Mouse (Mus musculus) hindbrain, embryonic 10.5 days (tissue): ENCODE measurements at regions not wholly inside any gene's neighbourhood (a gene's known extent, or its start where the extent isn't known, plus 50 kb on each side); places are given as distances from the start of the nearest gene placed in this dataset.

ENCODE experiments used
- DNase-seq: peaks from one replicate; pipeline ENCODE4 v3.0.0-alpha.2; 2017; ENCODE audit warnings: low spot score
- H3K27ac ChIP-seq: fragments of 300-500 bp; sonication (generic); 2 replicates; pipeline ENCODE4 v1.5.1; 2016; ENCODE audit warnings: mild to moderate bottlenecking, moderate library complexity
- H3K27me3 ChIP-seq: fragments of 300-500 bp; sonication (generic); 2 replicates; pipeline ENCODE4 v1.6.1; 2016; ENCODE audit warnings: mild to moderate bottlenecking; ENCODE audit not compliant: poor library complexity, insufficient read depth, severe bottlenecking
- H3K36me3 ChIP-seq: fragments of 300-500 bp; sonication (generic); 2 replicates; pipeline ENCODE4 v1.6.1; 2016; ENCODE audit warnings: mild to moderate bottlenecking, moderate library complexity
- H3K4me1 ChIP-seq: fragments of 300-500 bp; sonication (generic); replicated peaks from 2 replicates; pipeline ENCODE4 v1.6.1; 2016; ENCODE audit warnings: mild to moderate bottlenecking
- H3K4me3 ChIP-seq: fragments of 300-500 bp; sonication (generic); 2 replicates; pipeline ENCODE4 v1.5.1; 2016; ENCODE audit warnings: mild to moderate bottlenecking, moderate library complexity
- H3K9me3 ChIP-seq: fragments of 300-500 bp; sonication (generic); 2 replicates; pipeline ENCODE4 v1.6.1; 2016; ENCODE audit warnings: mild to moderate bottlenecking, moderate library complexity
- whole genome bisulfite sequencing: fragments of 180-500 bp; shearing (Covaris S2); methylation state at CpG from one replicate; pipeline ENCODE4 v1.1.7; 2016; 5-methylcytosine and 5-hydroxymethylcytosine counted together

DNA sequence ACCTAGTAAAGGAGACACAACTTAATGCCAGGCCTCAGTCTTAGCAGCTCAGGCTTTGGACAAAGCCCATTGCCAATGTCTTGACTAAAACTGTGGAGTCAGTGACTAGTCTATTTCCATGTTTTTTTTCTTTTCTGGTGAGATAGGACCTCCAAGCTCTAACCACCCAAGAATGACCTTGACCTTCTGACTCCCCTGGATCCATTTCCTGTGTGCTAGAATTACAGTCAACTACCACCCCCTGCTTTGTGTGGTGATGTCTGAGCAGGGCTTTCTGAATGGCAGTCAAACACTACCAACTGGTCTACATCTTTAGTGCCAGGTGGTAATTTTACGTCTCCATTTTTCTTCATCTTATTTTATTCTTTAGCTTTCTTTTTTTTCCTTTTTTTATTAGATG lies 51.3 kb upstream of the Rnf138rt1 start:
- 85% methylated on average over 1 of the region's 1 CpGs for WGBS
- H3K4me3 ChIP-seq: no peak overlapping the region
- H3K27me3 ChIP-seq: peaks cover 61% of the 10 kb centered on the region
- no peaks in the 10 kb centered on the region for H3K4me1 ChIP-seq
- H3K27ac ChIP-seq: no peak overlapping the region
- DNase-seq: no peak
- no peaks in the 10 kb centered on the region for H3K9me3 ChIP-seq
- H3K36me3 ChIP-seq: no peaks in the 10 kb centered on the region

GRCm38 (mm10) chrX:163814806-163815205 lies 53.7 kb upstream of the Rnf138rt1 start:
- no peak for DNase-seq
- Histone ChIP-seq H3K9me3 (no peaks in the 10 kb centered on the region), H3K4me1 (no peaks in the 10 kb centered on the region), H3K36me3 (no peaks in the 10 kb centered on the region), H3K4me3 (no peak overlapping the region), H3K27ac (no peak overlapping the region), H3K27me3 (peaks cover 51% of the 10 kb centered on the region)
- WGBS: 38% methylated on average over 1 of the region's 1 CpGs

DNA sequence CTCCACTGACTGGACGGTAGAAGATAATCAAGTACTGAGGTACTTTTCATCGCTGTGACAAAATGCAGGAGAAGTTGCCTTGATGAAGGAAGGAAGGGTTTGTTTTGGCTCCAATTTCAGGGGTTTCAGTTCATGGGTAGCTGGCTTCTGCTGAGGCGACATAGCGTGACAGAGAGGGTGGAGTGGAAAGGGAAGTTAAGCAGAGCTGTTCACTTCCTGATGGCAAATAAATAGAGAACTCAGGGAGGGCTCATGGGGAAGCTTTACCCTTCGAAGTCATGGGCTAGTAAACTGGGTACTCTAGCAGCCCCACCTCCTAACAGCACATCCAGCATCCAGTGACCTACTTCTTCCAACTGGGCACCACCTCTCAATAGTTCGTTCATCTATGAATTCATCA lies 61.2 kb upstream of the Rnf138rt1 start:
- no peak overlapping the region for H3K27ac ChIP-seq
- no peak for DNase-seq
- H3K27me3 ChIP-seq: peaks cover 16% of the 10 kb centered on the region
- H3K9me3 ChIP-seq: no peaks in the 10 kb centered on the region
- H3K4me1 ChIP-seq: no peaks in the 10 kb centered on the region
- H3K36me3 ChIP-seq: no peaks in the 10 kb centered on the region
- WGBS: 82% methylated on average over 6 of the region's 6 CpGs
- no peak overlapping the region for H3K4me3 ChIP-seq

- H3K27me3 ChIP-seq: peaks cover 6% of the 10 kb centered on the region
- H3K9me3 ChIP-seq: no peaks in the 10 kb centered on the region
- 57% methylated on average over 3 of the region's 3 CpGs for WGBS
- DNase-seq: no peak
- H3K4me3 ChIP-seq: no peak overlapping the region
- no peaks in the 10 kb centered on the region for H3K36me3 ChIP-seq
- H3K4me1 ChIP-seq: no peaks in the 10 kb centered on the region
- H3K27ac ChIP-seq: no peak overlapping the region
Observed at GRCm38 (mm10) chrX:163827461-163827860, 66.3 kb upstream of the Rnf138rt1 start.

DNA sequence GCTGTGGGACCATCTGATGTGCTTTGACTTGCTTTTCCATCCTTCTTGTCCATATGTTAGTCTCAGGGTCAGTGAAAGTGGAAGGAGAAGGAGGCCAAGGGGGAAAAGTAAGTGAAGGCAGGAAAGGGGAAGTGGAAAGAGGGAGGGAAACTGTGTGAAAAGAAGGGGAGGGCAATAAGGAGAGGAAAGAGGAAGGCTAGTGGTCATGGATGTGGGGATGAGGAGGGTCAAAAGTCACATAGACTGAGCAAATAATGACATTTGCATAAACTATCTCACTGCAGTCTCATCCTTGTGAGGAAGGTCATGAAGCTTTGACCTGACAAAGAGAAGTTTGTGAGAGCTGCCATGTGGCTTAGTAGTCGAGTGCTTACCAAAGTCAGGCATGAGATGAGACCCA lies 63.4 kb upstream of the Ap1s2 start:
- no peak for DNase-seq
- H3K4me3 ChIP-seq: no peak overlapping the region
- H3K27me3 ChIP-seq: peaks cover 37% of the 10 kb centered on the region
- H3K4me1 ChIP-seq: no peaks in the 10 kb centered on the region
- WGBS: 75% methylated on average over 1 of the region's 1 CpGs
- H3K9me3 ChIP-seq: no peaks in the 10 kb centered on the region
- no peaks in the 10 kb centered on the region for H3K36me3 ChIP-seq
- no peak overlapping the region for H3K27ac ChIP-seq

DNA sequence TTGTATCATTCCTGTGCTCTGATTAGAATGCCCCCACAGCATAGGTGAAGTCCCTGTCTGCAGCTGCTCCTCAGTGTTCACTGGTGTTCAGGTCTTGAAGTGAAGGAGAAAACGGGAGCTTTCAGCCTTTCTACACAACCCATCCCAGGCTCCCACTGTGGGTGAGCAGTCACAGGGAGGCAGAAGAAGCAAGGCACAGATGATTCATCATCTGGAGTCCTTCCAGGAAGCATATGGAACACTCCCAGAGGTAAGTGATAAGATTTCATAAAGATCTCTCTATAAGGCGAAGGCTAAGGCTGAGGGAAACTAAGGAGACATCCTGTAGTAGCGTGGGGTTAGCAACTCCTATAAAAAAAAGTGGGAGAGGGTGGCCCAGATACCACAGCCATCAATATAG lies 61.9 kb upstream of the Ap1s2 start:
- DNase-seq: no peak
- Histone ChIP-seq H3K27me3 (peaks cover 45% of the 10 kb centered on the region), H3K9me3 (no peaks in the 10 kb centered on the region), H3K27ac (no peak overlapping the region), H3K4me3 (no peak overlapping the region), H3K4me1 (no peaks in the 10 kb centered on the region), H3K36me3 (no peaks in the 10 kb centered on the region)
- WGBS: 87% methylated on average over 3 of the region's 3 CpGs

GRCm38 (mm10) chrX:163847651-163848050 lies 61.2 kb upstream of the Ap1s2 start:
- H3K9me3 ChIP-seq: no peaks in the 10 kb centered on the region
- H3K27ac ChIP-seq: no peak overlapping the region
- H3K36me3 ChIP-seq: no peaks in the 10 kb centered on the region
- DNase-seq: no peak
- H3K4me1 ChIP-seq: no peaks in the 10 kb centered on the region
- H3K27me3 ChIP-seq: peaks cover 51% of the 10 kb centered on the region
- H3K4me3 ChIP-seq: no peak overlapping the region
- WGBS: 49% methylated on average over 3 of the region's 3 CpGs

DNA sequence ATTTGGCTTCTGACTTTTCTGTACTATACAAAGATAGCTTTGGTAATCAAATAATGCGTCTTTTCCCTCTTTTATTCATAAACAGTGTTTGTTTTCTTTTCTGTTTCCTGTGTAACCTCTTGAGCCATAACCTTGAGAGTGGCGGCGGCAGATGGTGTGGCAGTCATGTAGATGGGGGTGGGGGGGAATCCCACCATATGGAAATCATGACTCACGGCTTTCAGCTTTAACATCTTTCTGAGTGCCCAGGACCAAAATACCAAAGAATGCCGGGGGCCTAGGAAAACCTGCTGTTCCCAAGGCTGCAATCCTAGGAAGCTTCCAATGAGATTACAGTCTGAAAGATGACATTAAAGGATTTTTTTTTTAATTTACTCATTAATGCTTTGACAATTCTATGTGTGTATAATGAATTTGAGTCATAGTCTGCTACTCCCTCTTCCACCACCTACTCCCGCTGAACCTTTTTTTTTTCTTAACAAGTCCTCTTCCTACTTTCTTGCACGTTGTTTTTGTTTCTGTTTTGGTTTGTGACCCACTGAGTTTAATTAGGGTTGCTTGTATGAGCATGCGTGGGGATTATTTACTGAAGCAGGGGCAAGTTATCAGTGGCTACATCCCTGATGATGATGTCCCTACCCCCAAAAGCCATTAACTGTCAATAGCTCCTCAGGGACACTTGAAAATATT lies 60.2 kb upstream of the Ap1s2 start:
- H3K4me1 ChIP-seq: no peaks in the 10 kb centered on the region
- no peaks in the 10 kb centered on the region for H3K36me3 ChIP-seq
- no peak overlapping the region for H3K4me3 ChIP-seq
- H3K27me3 ChIP-seq: peaks cover 51% of the 10 kb centered on the region
- no peak for DNase-seq
- 68% methylated on average over 8 of the region's 8 CpGs for WGBS
- no peak overlapping the region for H3K27ac ChIP-seq
- H3K9me3 ChIP-seq: no peaks in the 10 kb centered on the region

GRCm38 (mm10) chrX:163850915-163851599 lies 57.8 kb upstream of the Ap1s2 start:
- Histone ChIP-seq H3K9me3 (no peaks in the 10 kb centered on the region), H3K4me3 (no peak overlapping the region), H3K36me3 (no peaks in the 10 kb centered on the region), H3K27me3 (peaks cover 41% of the 10 kb centered on the region), H3K27ac (no peak overlapping the region), H3K4me1 (no peaks in the 10 kb centered on the region)
- no peak for DNase-seq
- 86% methylated on average over 4 of the region's 4 CpGs for WGBS

GRCm38 (mm10) chrX:163858494-163858893 lies 50.3 kb upstream of the Ap1s2 start:
- H3K9me3 ChIP-seq: no peaks in the 10 kb centered on the region
- DNase-seq: no peak
- no peak overlapping the region for H3K4me3 ChIP-seq
- H3K4me1 ChIP-seq: 0 out of 2 replicates have a peak, but pooled peaks cover 10% of the 10 kb centered on the region
- H3K27ac ChIP-seq: no peak overlapping the region
- peaks cover 22% of the 10 kb centered on the region for H3K27me3 ChIP-seq
- H3K36me3 ChIP-seq: no peaks in the 10 kb centered on the region
- WGBS: 76% methylated on average over 3 of the region's 3 CpGs
